Mouse (Mus musculus): ENCODE data around the gene Il4ra.

DNA sequence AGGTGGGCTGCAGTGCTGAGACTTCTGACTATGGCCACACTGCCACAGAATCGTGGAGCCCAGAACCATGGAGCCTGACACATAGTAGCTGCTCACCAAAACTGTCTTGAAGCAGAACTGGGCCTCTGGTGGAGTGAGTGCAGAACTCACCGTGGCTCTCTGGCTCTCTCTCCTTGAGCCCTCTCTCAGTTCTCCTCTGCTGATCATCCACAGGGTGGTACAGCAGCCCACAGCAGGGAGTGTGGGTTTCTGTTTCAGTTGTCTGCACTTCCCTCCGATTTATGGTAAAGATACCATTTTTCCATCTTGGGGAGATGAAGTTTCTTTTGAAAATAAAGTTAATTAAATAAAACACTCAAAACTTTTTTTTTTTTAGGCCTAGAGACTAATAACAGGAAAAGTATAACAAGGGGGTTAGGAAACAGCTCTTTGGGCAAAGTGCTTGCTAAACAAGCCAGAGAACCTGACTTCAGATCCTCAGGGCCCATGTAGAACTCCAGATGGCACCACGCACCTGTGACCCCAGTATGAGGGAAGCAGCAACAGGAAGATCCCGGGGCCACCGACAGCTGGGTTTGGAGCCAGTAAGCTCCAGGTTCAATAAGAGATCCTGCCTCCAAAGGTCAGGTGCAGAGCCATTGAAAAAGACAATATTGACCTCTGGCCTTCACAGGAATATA is 31.5 kb downstream of the Il4ra start:
- no peak for TF ChIP-seq POLR2A (IDR thresholded peaks at IDR 0.05; ENCODE audit: borderline replicate concordance, low read depth, low read length)
- TF ChIP-seq CTCF (IDR thresholded peaks at IDR 0.05; ENCODE audit: low read depth, low read length) = no peak

All from bone marrow macrophage, adult 2 months (primary cell).